16 mouse cellular contexts compared by ENCODE assay signal in genomic region chr13:102576871-102577662, GRCm38 (mm10).
"Had no signal": no experiment of that assay in that cellular context is flagged by ENCODE, and none has a peak within 500 bp of the region (broad histone marks: within the 10 kb centered on the region; RNA-seq: fewer than 3 reads in every experiment).

No protein-coding gene starts in this region.

- H3K4me3 ChIP-seq: layer of hippocampus, adult 2 months; liver, embryonic 15.5 days; megakaryocyte, embryonic 14.5 days; myocyte; neural tube, embryonic 15.5 days had no signal

- H3K9ac ChIP-seq: liver, embryonic 15.5 days; lung, embryonic 14.5 days; neural tube, embryonic 15.5 days had no signal

- H3K4me2 ChIP-seq: liver, embryonic 11.5 days; liver, embryonic 15.5 days; lung, embryonic 14.5 days; neural tube, embryonic 15.5 days had no signal

- H3K4me1 ChIP-seq: liver, embryonic 15.5 days had no signal

- H3K27ac ChIP-seq: kidney, postnatal 0 days; layer of hippocampus, adult 2 months; liver, embryonic 15.5 days; macrophage; neural tube, embryonic 15.5 days had no signal

- H3K36me3 ChIP-seq: liver, embryonic 15.5 days; neural tube, embryonic 15.5 days had no signal

- H3K27me3 ChIP-seq: liver, embryonic 15.5 days; neural tube, embryonic 15.5 days had no signal

- DNase-seq: kidney, adult 9 months; kidney, postnatal 4 days; lung, embryonic 14.5 days; midbrain, embryonic 14.5 days; right cerebral cortex, postnatal 4 days; spleen, adult 18-20 months; thymus, adult 18-20 months; thymus, postnatal 14 days had no signal

- H3K9me3 ChIP-seq: liver, embryonic 15.5 days; megakaryocyte, embryonic 14.5 days; neural tube, embryonic 15.5 days had no signal
